Mouse (Mus musculus): Measurements from ENCODE around the gene Gm38431. TPM values are rescaled to one million over a fixed set of nuclear protein-coding genes. Genes with fewer than 3 reads are reported as not detected.

The Gm38431 gene
- polyA plus RNA-seq, 1 experiment from 2014 or later, result 1.2 TPM

GRCm38 (mm10) chr9:21031896-21032351, 59.9 kb downstream of the Gm38431 start, which contains the start of gene Icam5:
TSS of gene Icam5 (plus strand) at chr9:21032073.
- H3K4me1 ChIP-seq (ENCODE audit: control insufficient read depth, insufficient read depth, low read length), result peaks cover 43% of the 10 kb centered on the region
- H3K4me3 ChIP-seq (ENCODE audit: low read depth, low read length), result peak within 1 kb of the TSS; percentile 56
- peak within 1 kb of the TSS; percentile 94 for H3K4me2 ChIP-seq
- no peaks in the 10 kb centered on the region for H3K36me3 ChIP-seq (ENCODE audit: control insufficient read depth, insufficient read depth, low read length)
- H3K27me3 ChIP-seq (ENCODE audit: control insufficient read depth, insufficient read depth, low read length), result peaks cover 79% of the 10 kb centered on the region
- ATAC-seq (replicated peaks; ENCODE audit: insufficient number of reproducible peaks, low FRiP score, low TSS enrichment), result no peak
- under 1% methylated on average over 35 of the region's 35 CpGs for WGBS (ENCODE audit: insufficient replicate concordance)
- H3K9ac ChIP-seq (ENCODE audit: low read depth, low read length), result peak within 1 kb of the TSS; percentile 67; the same call in 1 of the 2 replicates
- H3K9me3 ChIP-seq (replicated peaks; ENCODE audit: control insufficient read depth, low read length), result no peaks in the 10 kb centered on the region
- 0 out of 2 replicates have a peak within 1 kb of the TSS, but pooled peaks have one; percentile 22 for H3K27ac ChIP-seq (ENCODE audit: low read depth, low read length)

- under 1% methylated on average over 36 of the region's 36 CpGs for WGBS (ENCODE audit: insufficient replicate concordance)
- ATAC-seq (replicated peaks; ENCODE audit: insufficient number of reproducible peaks, low FRiP score, low TSS enrichment), result 0 out of 2 replicates have a peak, but pooled peaks have one; percentile 16
- peak overlapping the region; percentile 56 for H3K4me3 ChIP-seq (ENCODE audit: low read depth, low read length)
- peak overlapping the region; percentile 94 for H3K4me2 ChIP-seq
- 0 out of 2 replicates have a peak overlapping the region, but pooled peaks have one; percentile 22 for H3K27ac ChIP-seq (ENCODE audit: low read depth, low read length)
- no peaks in the 10 kb centered on the region for H3K9me3 ChIP-seq (replicated peaks; ENCODE audit: control insufficient read depth, low read length)
- no peaks in the 10 kb centered on the region for H3K36me3 ChIP-seq (ENCODE audit: control insufficient read depth, insufficient read depth, low read length)
- H3K4me1 ChIP-seq (ENCODE audit: control insufficient read depth, insufficient read depth, low read length), result peaks cover 37% of the 10 kb centered on the region
- peaks cover 79% of the 10 kb centered on the region for H3K27me3 ChIP-seq (ENCODE audit: control insufficient read depth, insufficient read depth, low read length)
- 0 out of 2 replicates have a peak overlapping the region, but pooled peaks have one; percentile 10 for H3K9ac ChIP-seq (ENCODE audit: low read depth, low read length)
Observed at GRCm38 (mm10) chr9:21031251-21031895, 60.4 kb downstream of the Gm38431 start.

GRCm38 (mm10) chr9:21030781-21031250, 61.0 kb downstream of the Gm38431 start:
- Histone ChIP-seq H3K4me1 (ENCODE audit: control insufficient read depth, insufficient read depth, low read length) (peaks cover 35% of the 10 kb centered on the region), H3K27ac (ENCODE audit: low read depth, low read length) (0 out of 2 replicates have a peak overlapping the region, but pooled peaks have one; percentile 22), H3K36me3 (ENCODE audit: control insufficient read depth, insufficient read depth, low read length) (no peaks in the 10 kb centered on the region), H3K9ac (ENCODE audit: low read depth, low read length) (0 out of 2 replicates have a peak overlapping the region, but pooled peaks have one; percentile 10), H3K4me2 (peak overlapping the region; percentile 94), H3K9me3 (replicated peaks; ENCODE audit: control insufficient read depth, low read length) (no peaks in the 10 kb centered on the region), H3K27me3 (ENCODE audit: control insufficient read depth, insufficient read depth, low read length) (peaks cover 76% of the 10 kb centered on the region), H3K4me3 (ENCODE audit: low read depth, low read length) (peak overlapping the region; percentile 56)
- WGBS (ENCODE audit: insufficient replicate concordance), result under 1% methylated on average over 13 of the region's 13 CpGs
- peak; percentile 46; the same call in 1 of the 2 replicates for ATAC-seq (replicated peaks; ENCODE audit: insufficient number of reproducible peaks, low FRiP score, low TSS enrichment)

GRCm38 (mm10) chr9:21030055-21030600, 61.7 kb downstream of the Gm38431 start:
- H3K27ac ChIP-seq (ENCODE audit: low read depth, low read length), result peak overlapping the region; percentile 82
- H3K4me3 ChIP-seq (ENCODE audit: low read depth, low read length), result peak overlapping the region; percentile 56
- no peaks in the 10 kb centered on the region for H3K9me3 ChIP-seq (replicated peaks; ENCODE audit: control insufficient read depth, low read length)
- peak overlapping the region; percentile 71 for H3K9ac ChIP-seq (ENCODE audit: low read depth, low read length)
- peak overlapping the region; percentile 94 for H3K4me2 ChIP-seq
- H3K4me1 ChIP-seq (ENCODE audit: control insufficient read depth, insufficient read depth, low read length), result peaks cover 35% of the 10 kb centered on the region
- 21% methylated on average over 22 of the region's 22 CpGs for WGBS (ENCODE audit: insufficient replicate concordance)
- H3K36me3 ChIP-seq (ENCODE audit: control insufficient read depth, insufficient read depth, low read length), result no peaks in the 10 kb centered on the region
- H3K27me3 ChIP-seq (ENCODE audit: control insufficient read depth, insufficient read depth, low read length), result peaks cover 74% of the 10 kb centered on the region
- ATAC-seq (replicated peaks; ENCODE audit: insufficient number of reproducible peaks, low FRiP score, low TSS enrichment), result no peak

GRCm38 (mm10) chr9:21029291-21030054, 62.3 kb downstream of the Gm38431 start, which contains the start of gene Icam4:
TSS of gene Icam4 (plus strand) at chr9:21029373.
- Histone ChIP-seq H3K4me3 (ENCODE audit: low read depth, low read length) (peak within 1 kb of the TSS; percentile 56), H3K4me2 (peak within 1 kb of the TSS; percentile 94), H3K9ac (ENCODE audit: low read depth, low read length) (peak within 1 kb of the TSS; percentile 71), H3K4me1 (ENCODE audit: control insufficient read depth, insufficient read depth, low read length) (peaks cover 35% of the 10 kb centered on the region), H3K27ac (ENCODE audit: low read depth, low read length) (peak within 1 kb of the TSS; percentile 82), H3K27me3 (ENCODE audit: control insufficient read depth, insufficient read depth, low read length) (peaks cover 68% of the 10 kb centered on the region), H3K9me3 (replicated peaks; ENCODE audit: control insufficient read depth, low read length) (no peaks in the 10 kb centered on the region), H3K36me3 (ENCODE audit: control insufficient read depth, insufficient read depth, low read length) (no peaks in the 10 kb centered on the region)
- ATAC-seq (replicated peaks; ENCODE audit: insufficient number of reproducible peaks, low FRiP score, low TSS enrichment), result peak; percentile 78
- WGBS (ENCODE audit: insufficient replicate concordance), result 1% methylated on average over 37 of the region's 37 CpGs

GRCm38 (mm10) chr9:21028560-21029110, 63.2 kb downstream of the Gm38431 start:
- Histone ChIP-seq H3K27ac (ENCODE audit: low read depth, low read length) (peak overlapping the region; percentile 31), H3K36me3 (ENCODE audit: control insufficient read depth, insufficient read depth, low read length) (no peaks in the 10 kb centered on the region), H3K4me2 (peak overlapping the region; percentile 94; the same call in 1 of the 2 replicates), H3K27me3 (ENCODE audit: control insufficient read depth, insufficient read depth, low read length) (peaks cover 61% of the 10 kb centered on the region), H3K9me3 (replicated peaks; ENCODE audit: control insufficient read depth, low read length) (no peaks in the 10 kb centered on the region), H3K4me3 (ENCODE audit: low read depth, low read length) (no peak overlapping the region), H3K9ac (ENCODE audit: low read depth, low read length) (no peak overlapping the region), H3K4me1 (ENCODE audit: control insufficient read depth, insufficient read depth, low read length) (peaks cover 34% of the 10 kb centered on the region)
- 67% methylated on average over 6 of the region's 6 CpGs for WGBS (ENCODE audit: insufficient replicate concordance)
- ATAC-seq (replicated peaks; ENCODE audit: insufficient number of reproducible peaks, low FRiP score, low TSS enrichment), result no peak

GRCm38 (mm10) chr9:21027774-21028290, 64.0 kb downstream of the Gm38431 start:
- ATAC-seq (replicated peaks; ENCODE audit: insufficient number of reproducible peaks, low FRiP score, low TSS enrichment), result no peak
- H3K4me2 ChIP-seq, result no peak overlapping the region
- H3K4me1 ChIP-seq (ENCODE audit: control insufficient read depth, insufficient read depth, low read length), result peaks cover 29% of the 10 kb centered on the region
- no peak overlapping the region for H3K4me3 ChIP-seq (ENCODE audit: low read depth, low read length)
- no peak overlapping the region for H3K27ac ChIP-seq (ENCODE audit: low read depth, low read length)
- peaks cover 53% of the 10 kb centered on the region for H3K27me3 ChIP-seq (ENCODE audit: control insufficient read depth, insufficient read depth, low read length)
- WGBS (ENCODE audit: insufficient replicate concordance), result 47% methylated on average over 8 of the region's 8 CpGs
- no peaks in the 10 kb centered on the region for H3K9me3 ChIP-seq (replicated peaks; ENCODE audit: control insufficient read depth, low read length)
- H3K9ac ChIP-seq (ENCODE audit: low read depth, low read length), result no peak overlapping the region
- H3K36me3 ChIP-seq (ENCODE audit: control insufficient read depth, insufficient read depth, low read length), result no peaks in the 10 kb centered on the region

- H3K4me3 ChIP-seq (ENCODE audit: low read depth, low read length), result no peak overlapping the region
- H3K4me2 ChIP-seq, result no peak overlapping the region
- peak overlapping the region; percentile 28; the same call in 1 of the 2 replicates for H3K9ac ChIP-seq (ENCODE audit: low read depth, low read length)
- no peaks in the 10 kb centered on the region for H3K9me3 ChIP-seq (replicated peaks; ENCODE audit: control insufficient read depth, low read length)
- peaks cover 23% of the 10 kb centered on the region for H3K4me1 ChIP-seq (ENCODE audit: control insufficient read depth, insufficient read depth, low read length)
- H3K27ac ChIP-seq (ENCODE audit: low read depth, low read length), result no peak overlapping the region
- no peaks in the 10 kb centered on the region for H3K36me3 ChIP-seq (ENCODE audit: control insufficient read depth, insufficient read depth, low read length)
- 67% methylated on average over 12 of the region's 12 CpGs for WGBS (ENCODE audit: insufficient replicate concordance)
- H3K27me3 ChIP-seq (ENCODE audit: control insufficient read depth, insufficient read depth, low read length), result peaks cover 43% of the 10 kb centered on the region
- no peak for ATAC-seq (replicated peaks; ENCODE audit: insufficient number of reproducible peaks, low FRiP score, low TSS enrichment)
Observed at GRCm38 (mm10) chr9:21026849-21027248, 64.9 kb downstream of the Gm38431 start.
